Mouse (Mus musculus) fat pad, adult 2 months (tissue): ENCODE measurements around the gene Adora3.

Experiments
- DNase-seq: peaks from one replicate; pipeline ENCODE4 v3.0.0-alpha.2; 2011; ENCODE audit warnings: low read depth, low spot score; ENCODE audit errors: extremely low read depth

Gene Adora3

DNA sequence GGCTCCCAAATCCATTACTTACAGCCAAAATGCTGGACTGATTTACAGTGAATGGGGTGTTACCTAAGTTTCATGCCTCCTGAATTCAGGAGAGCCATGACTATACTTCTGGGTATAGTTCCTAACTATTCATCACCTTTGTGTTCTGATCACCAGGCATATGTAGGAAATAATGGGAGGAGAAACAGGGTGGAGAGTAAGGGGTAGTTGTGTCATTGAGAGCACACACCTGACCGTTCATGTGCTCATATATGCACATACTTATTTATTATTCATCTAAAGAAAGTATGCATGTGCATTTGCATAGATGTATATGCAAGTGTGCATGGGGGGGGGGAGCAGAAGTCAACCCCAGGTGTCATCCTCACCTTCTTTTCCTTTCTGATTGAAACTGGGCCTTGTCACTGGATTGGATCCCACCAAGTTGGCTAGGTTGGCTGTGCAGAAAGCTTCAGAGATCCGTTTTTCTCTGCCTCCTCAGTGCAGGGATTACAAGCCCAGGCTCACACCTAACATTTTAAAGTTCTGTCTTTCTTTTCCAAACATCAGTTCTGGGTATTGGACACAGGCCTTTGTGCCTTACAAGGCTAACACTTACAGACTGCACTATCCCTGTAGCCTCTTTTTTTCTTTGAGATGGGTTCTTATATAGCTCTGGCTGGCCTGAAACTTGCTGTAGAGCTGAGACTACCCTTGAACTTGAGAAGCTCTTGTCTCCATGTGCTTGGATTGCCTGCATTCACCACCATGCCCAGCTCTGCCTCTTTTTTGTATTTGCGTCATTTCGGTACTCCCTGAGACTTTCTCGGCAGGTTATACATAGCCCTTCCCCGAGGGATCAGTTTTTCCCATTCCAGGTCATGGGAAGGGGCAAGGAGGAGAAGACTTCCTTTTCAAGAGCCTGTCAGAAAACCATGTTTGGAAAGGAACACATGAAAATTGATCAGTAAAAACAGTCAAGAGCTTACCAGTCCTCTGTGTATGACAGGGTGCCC, 3.1 kb downstream of the Adora3 start:
- DNase-seq, result no peak

DNA sequence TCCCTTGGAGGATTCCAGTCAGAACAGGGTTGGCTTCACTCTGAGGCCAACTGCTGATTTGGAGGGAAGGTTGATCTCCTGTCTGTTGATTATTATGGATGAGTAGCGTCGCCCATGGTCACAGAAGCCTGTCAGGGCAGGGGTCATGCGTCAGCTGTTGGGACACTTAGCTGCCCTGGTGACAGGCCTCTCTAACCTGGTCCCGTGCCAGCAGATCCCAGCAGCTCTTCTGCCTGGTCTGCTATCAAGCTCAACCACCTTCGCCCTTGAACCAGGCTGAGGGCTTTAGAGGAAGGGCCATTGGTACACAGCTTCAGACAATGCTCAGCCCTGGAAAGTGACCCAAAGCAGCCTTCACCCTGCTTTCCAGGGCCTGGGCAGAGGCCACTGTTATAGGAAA, 5.4 kb downstream of the Adora3 start:
- DNase-seq, result no peak

DNA sequence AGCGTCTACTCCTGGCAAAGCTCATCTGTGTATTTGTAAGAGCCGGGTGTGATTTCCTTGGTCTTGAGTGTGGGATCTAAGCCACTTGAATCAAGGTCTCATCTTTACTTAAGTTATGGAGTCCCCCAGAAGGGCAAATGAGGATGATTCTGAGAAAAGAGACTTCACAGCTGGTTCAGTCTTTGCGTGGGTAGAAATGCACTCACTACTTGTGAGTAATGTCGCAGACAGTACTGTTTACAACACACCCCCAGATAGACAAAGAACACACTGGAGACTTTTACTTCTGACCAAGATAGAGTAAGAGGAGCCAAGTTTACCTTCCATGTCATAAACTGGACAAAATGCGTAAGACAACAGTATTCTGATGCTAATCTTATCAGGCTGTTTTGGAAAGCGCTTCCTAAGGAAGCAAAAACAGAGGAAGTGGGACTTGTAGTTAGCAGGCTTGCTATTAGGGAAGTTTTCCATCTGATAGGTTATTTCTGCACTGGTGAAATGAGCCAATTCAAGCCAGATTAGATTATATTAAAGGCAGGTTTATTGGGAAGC, 6.7 kb downstream of the Adora3 start:
- no peak for DNase-seq

DNA sequence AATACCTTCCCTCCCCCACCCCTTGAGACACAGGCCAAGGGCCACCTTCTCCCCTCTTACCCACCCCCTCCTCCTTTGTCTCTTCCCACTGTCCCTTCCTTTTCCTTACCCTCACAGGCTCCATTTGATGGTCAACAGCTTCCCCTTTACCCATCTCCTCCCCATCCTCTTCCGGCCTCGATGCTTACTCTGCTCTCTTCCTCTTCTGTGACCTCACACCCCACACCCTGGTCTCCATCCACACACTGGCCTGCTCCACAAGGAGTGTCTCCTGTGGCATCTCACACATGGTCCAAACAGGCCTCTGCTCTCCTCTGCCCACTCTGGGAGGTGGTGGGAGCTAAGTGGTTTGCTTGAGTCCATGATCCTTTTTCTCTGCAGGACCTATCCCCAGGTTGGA, 7.3 kb downstream of the Adora3 start:
- DNase-seq, result no peak

DNA sequence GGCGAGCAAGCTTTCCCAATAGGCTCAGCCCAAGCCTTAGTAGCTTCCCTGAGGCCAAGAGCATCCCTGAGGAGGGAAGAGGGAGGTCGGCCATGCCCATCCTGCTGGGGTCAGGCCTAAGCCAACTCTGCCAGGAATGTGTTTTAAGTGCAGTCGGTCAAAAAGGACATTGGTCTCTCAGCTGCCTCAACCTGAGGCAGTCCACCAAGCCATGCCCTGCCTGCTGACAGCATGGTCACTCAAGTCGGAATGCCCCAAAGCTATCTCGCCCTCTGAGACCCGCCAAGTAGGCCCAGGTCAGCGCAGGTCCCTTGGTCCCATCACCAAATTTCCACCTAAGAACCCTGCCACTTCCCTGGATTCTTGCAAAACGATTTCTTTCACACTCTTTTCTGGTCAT, 8.1 kb downstream of the Adora3 start:
- no peak for DNase-seq

DNA sequence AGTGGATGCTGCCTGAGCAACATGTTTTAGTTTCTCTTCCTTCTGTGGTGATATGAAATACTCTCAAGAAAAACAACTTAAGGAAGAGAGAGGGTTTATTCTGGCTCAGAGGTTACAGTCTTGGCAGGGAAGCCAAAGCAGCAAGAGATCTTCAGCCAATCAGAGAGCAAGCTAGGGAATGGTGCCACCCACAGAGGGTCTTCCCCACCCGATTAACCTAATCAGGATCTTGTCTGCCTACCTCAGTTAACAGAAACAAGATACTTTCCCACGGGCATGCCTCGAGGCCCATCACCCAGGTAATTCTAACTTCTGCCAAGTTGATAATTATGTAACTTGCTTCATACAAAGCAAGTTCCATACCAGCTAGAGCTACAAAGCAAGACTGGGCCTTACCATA, 9.8 kb downstream of the Adora3 start:
- no peak for DNase-seq

DNA sequence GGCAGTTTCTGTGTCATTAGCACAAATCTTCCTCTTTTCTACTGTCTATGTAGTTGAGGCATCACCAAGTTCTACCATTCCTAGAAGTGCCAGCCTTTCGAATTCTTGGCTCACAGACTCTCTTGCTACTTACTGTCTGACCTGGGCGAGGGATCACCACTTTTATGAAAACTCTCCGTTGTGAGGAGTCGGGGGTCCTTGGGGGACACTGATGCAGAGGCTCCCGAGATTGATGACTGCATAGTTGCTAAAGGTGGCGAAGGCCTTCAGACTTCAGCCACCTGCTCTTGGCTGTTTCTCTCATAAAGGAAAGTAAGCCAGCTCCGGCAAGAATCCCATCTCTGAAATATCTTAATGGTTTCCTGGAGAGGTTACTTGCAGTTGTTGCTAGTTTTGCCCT, 11.4 kb downstream of the Adora3 start:
- DNase-seq, result no peak

DNA sequence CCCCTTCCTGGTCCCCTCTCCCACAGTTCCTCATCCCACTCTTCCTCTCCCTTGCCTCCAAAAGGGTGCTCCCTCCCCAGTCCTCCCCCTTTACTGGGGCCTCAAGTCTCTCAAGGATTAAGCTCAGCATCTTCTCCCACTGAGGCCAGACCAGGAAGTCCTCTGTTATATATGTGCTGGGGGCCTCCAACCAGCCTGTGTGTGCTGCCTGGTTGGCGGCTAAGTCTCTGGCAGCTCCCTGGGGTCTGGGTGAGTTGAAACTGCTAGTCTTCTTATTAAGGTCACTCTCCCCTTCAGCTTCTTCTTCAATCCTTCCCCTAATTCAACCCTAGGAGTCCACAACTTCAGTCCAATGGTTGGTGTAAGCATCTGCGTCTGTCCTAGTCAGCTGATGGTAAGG, 12.5 kb downstream of the Adora3 start:
- no peak for DNase-seq

DNA sequence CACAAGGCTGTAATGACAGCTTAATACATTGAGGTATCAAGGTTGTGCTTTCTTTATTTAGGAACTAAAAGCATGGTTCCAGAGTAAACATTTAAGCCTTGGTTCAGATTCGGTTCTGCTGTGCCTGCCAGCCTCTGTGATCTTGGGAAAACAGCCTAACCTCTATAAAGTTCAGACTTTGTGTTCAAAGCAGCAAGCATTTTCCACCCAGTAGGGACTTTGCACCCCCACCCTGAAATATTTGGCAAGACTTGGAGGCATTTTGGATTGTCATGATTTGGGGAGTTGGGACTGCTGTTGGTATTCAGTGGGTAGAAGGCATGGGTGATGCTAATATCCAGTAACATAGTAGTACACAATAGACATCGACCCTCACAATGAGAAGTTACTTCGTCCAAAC, 18.3 kb downstream of the Adora3 start:
- no peak for DNase-seq

DNA sequence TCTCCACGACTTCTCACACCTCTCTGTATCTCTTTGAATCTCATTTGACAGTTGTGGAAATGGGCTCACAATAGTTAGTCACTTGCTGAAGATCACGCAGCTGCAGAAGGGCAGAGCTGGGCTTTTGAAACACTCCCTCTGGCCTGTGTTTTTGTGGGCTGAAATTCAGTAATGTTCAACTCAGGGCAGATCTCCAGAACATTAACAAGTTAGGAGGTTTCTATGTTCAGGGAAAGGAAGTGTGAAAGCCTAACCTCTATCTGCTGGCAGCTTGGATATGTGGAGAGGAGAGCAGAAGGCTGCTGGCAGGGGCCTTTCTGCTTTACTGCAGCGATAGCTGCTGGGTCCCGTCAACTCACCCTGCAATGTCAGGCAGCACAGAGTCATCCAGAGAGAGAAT, 19.6 kb downstream of the Adora3 start:
- DNase-seq, result no peak

DNA sequence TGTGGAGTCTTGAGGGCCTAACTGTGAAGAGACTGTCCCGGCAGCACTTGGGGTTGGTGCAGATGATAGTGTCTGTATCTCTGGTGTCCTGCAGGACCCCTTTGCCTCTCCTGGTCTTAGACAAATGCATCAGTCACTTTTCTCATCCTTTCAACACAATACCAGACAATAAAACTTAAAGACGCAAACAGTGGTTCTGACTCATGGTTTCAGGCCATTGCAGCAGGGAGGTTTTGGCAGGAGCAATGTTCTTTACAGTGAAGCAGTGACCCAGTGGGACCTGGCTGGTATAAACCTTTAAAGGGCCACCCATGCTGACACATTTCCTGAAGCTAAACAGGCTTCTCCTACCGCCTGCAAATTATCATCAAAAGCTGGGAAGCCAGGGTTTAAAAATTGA, 20.5 kb downstream of the Adora3 start:
- no peak for DNase-seq

DNA sequence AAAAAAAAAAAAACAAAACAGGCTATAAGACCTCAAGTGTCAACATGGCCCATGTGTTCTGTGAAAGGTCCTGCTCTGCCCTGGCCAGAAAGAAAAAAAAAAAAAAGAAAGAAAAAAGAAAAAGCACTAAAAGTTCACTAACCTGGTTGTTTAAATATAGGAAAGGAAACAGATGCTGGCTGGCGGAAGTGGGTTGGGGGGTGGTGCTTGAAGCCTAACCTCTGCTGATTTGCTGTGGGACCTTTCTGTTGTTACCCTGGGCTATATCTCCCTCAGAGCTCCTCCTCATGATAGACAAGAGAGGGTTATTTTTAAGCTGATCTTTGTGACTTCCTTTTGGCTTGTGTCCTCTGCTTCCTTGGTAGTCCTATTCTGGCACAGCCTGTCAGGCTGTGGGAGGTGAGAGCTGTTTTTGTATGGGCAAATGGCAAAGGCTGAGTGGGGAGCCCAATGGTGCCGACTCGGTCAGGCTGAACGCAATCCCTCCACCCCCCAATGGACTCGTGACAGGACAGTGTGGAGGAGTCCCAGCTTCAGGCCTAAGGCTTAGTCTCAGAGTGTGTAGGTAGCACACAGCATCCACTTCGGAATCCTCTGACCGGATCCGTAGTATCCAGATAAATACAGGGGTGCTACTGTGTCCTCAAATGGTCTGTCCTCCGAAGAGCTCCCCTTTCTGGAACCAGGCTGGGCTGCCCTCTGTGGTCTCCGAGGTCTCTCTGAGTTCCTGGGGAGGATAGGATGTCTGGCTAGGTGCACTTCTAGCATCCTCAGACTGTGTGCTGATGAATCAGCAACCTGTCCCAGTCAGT, 21.3 kb downstream of the Adora3 start:
- no peak for DNase-seq

DNA sequence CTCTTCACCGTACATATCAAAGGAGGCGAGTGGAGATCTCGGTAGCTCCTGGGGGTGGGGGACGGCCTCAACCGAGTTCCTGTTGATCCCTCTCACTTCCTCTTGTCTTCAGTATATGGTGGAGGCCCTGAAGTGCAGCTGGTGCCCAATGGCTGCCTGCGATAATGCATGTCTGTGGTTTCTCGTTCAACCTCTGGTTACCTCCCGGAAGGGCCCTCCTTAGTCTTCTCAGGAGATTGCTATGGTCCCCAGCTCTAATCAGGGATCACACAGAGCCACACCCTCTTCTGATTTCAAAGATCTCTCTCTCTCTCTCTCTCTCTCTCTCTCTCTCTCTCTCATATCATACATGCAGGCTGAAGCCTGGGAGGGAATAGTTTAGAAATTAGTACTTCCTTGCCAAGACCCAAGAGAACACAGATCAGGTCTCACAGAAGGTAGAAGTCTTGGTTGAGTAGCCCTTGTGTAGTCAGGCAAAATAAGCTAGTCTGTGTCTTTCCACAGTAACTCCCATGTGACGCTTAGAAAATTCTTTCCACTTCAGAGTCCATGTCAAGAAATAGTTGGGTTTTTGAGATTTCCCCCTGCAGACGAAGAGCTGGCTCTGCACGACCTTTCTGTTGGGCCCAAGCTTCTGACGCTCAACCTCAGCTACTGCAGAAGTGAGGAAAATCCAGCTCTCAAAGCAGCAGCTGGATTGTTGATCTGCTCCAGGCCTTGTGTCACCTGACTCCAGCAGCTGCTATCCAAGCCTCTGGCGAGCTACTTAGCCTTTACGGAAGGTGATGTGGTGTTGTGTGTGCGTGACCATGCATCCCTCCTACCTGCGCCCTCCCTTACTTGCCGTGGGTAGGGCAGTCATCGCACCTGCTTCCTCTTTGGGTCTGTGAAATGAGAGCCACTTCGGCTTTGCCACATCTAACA, 22.2 kb downstream of the Adora3 start:
- no peak for DNase-seq

DNA sequence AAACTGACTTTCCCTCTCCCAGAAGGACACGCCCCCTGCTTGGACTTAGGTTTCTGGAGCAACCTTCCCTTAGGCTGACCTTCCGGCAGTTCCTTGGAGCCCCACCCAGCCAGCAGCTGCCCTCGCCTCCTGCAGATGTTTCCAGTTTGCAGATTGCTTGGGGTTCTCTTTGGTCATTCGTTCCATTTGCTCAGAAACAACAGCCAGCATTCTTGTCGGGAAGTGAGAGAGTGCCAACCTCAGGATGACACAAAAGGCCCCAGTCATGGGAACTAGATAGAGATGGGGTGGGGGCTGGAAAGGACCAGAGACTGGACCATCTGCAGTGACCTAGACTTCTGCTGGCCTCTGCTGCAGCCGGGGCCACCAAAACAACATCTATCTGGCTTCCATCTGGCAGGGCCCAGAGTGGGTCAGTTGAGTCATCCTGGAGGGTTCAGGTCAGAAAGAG, 23.3 kb downstream of the Adora3 start:
- DNase-seq, result no peak

DNA sequence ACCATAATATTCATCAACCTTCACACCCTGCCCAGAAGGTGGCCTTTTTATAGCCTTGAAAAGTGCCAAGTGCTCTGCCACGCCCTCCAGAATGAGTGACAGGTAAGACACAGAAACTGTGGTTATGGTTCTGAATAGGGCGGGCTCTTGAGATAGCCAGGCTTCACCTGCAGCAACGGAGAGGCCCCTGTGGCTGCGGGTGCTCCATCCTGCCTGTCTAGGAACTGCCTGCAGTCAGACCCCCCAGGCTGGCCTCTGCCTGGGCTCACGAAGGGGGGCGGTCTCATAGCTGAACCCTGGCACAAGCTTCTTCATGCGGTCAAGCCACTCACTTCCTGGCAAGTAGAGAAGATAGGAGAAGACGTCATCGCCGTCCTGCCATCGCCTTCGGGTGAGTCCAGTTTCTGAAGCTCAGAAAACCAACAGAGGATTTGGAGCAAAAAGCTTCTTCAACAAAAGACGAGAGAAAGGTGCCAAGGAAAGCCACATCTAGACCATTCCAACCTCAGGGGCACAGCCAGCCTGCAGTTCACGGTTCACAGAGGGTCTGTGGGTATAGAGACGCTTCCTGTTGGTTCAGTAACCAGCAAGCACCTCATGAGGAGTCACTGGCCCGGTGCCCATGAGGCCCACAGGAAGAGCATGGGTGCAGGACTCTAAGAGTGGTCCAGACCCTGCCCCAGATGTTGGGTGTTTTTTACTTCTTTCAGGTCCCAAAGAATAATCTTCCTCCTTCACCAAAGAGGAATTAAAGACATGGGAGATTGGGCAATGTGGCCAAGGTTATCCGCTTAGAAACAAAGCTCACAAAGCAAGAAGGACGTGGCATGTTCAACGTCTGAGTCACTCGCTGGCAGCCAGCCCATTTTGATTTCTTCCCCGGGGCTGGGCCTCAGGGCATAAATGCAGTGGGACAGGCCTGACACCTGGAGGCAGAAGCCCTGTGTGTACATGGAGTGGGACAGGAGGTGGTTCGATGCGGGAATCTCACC, 24.2 kb downstream of the Adora3 start:
- DNase-seq, result no peak

DNA sequence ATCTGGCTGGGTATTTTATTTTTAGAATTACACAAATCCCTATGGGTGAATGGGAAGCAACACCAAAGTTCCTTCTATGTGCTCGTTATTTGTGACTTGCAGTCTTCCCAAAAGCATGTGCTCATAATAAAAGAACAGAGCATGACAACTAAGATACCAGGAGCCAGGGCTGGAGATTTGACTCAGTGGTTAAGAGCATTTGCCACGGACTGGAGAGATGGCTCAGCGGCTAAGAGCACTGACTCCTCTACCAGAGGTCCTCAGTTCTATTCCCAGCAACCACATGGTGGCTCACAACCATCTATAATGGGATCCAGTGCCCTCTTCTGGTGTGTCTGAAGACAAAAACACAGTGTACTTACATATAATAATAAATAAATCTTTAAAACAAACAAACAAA, 26.2 kb downstream of the Adora3 start:
- DNase-seq, result no peak

DNA sequence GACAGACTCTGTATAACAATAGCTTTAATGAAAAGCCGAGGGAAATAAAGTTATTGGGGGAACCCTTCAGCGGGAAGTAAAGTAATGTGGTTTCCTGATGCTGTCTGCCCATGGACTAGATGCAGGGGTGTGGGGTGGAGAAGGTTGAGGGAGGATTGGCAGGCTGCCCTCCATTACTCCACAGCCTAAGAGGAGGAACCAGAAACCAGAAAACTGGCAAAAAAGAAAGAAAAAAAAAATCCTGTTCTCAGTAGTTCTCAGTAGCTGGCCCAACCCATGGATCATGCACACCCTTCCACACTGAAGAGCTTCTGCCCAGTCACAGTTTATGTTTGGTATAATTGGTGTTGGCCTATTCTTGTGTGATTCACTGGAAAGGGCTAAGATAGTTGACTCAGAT, 27.7 kb downstream of the Adora3 start:
- no peak for DNase-seq

DNA sequence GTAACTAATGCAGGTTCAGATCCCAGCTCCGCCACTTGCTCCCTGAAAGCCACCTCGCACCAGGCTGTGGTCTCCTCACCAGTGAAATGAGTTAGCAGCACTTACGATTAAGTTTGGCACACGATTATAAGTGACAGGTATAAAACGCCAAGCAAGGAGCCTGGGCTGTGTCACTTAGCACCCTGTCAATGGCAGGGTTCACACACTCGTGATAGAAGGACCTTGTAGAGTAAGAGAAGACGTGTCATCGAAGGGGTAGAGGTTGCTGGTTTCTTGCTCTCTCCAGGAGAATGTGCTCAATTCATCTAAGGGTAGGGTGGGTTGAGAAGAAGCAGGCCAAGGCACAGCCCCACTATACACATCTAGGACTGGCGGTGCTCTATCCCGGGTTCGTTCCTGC, 28.2 kb downstream of the Adora3 start:
- no peak for DNase-seq

DNA sequence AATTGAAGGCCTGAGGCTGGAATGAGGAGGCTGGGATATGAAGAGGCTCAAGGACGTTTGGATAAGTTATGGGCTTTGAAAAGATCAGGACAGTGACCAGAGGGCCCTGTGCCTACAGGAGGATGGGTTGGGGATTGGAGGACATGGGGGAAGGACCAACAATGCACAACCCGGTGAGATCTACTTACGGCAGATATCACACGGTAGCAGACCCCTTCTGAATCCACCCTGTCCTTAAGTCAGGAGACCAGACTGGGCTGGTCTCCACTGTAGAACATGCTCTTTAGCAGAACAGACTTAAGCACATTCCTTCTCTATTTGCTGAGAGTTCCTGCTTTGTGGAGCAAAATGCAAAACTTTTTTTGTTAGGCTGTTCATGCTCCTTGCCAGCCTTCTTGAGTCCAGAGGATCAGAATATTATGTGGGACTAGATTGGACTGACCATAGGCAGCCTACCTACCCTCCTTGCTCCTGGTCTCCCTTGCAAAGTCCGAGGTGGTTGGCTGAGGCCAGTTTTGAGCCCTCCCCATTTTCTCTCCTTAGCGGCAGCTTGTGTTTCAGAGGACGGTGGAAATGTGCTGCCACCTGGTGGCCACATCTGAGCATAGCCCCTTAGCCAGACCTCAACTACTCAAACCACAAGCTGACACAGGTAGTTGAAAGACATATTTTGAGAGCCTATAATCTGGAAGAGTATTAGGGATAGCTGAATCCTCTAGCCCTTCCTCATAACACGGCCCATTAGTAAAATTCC, 28.9 kb downstream of the Adora3 start:
- no peak for DNase-seq
